Mouse (Mus musculus) midbrain, embryonic 16.5 days (tissue): ENCODE measurements around the gene Hhex. TPM values are rescaled to one million over a fixed set of nuclear protein-coding genes. Genes with fewer than 3 reads are reported as not detected.

Experiments used
- ATAC-seq: fragments of 200-750 bp; cut with Nextera tagmentation; 2 replicates; pipeline ENCODE4 v1.8.0; 2017; ENCODE audit warnings: moderate TSS enrichment
- H3K27ac ChIP-seq: fragments of 300-500 bp; sonication (generic); 2 replicates; pipeline ENCODE4 v1.5.1; 2014; ENCODE audit warnings: mild to moderate bottlenecking, low read length, mixed read lengths
- H3K27me3 ChIP-seq: fragments of 300-500 bp; sonication (generic); 2 replicates; pipeline ENCODE4 v1.6.1; 2014; ENCODE audit warnings: low read depth, low read length, mixed read lengths; ENCODE audit not compliant: control insufficient read depth, insufficient read depth
- H3K36me3 ChIP-seq: fragments of 300-500 bp; sonication (generic); 2 replicates; pipeline ENCODE4 v1.6.1; 2014; ENCODE audit warnings: mild to moderate bottlenecking, low read length, moderate library complexity, mixed read lengths; ENCODE audit not compliant: control insufficient read depth, insufficient read depth
- H3K4me1 ChIP-seq: fragments of 300-500 bp; sonication (generic); 2 replicates; pipeline ENCODE4 v1.6.1; 2014; ENCODE audit warnings: mild to moderate bottlenecking, low read length, mixed read lengths; ENCODE audit not compliant: control insufficient read depth, insufficient read depth
- H3K4me2 ChIP-seq: fragments of 300-500 bp; sonication (generic); 2 replicates; pipeline ENCODE4 v1.6.1; 2014; ENCODE audit warnings: mild to moderate bottlenecking, low read length, mixed read lengths
- H3K4me3 ChIP-seq: fragments of 300-500 bp; sonication (generic); 2 replicates; pipeline ENCODE4 v1.5.1; 2014; ENCODE audit warnings: low read depth, mild to moderate bottlenecking, low read length, moderate library complexity, mixed read lengths
- H3K9ac ChIP-seq: fragments of 300-500 bp; sonication (generic); 2 replicates; pipeline ENCODE4 v1.6.1; 2014; ENCODE audit warnings: low read depth, low read length, mixed read lengths
- H3K9me3 ChIP-seq: fragments of 300-500 bp; sonication (generic); replicated peaks from 2 replicates; pipeline ENCODE4 v1.6.1; 2014; ENCODE audit warnings: mild to moderate bottlenecking, low read length, mixed read lengths; ENCODE audit not compliant: control insufficient read depth, poor library complexity, severe bottlenecking
- WGBS: fragments of 180-500 bp; shearing (Covaris S2); extraction: QIAGEN DNeasy Blood & Tissue Kit; methylation state at CpG from one replicate; pipeline ENCODE4 v1.1.7; 2014; 5-methylcytosine and 5-hydroxymethylcytosine counted together
- polyA plus RNA-seq: library from polyadenylated mRNA; unstranded; fragments of >200 nt; fragmentation: Nextera tagmentation; extraction: Ambion mirVana; gene quantifications from 2 replicates; pipeline ENCODE4 v1.2.1, GENCODE M21; 2015

Hhex gene
- polyA plus RNA-seq, 1 experiment from 2014 or later = 4.6 TPM

DNA sequence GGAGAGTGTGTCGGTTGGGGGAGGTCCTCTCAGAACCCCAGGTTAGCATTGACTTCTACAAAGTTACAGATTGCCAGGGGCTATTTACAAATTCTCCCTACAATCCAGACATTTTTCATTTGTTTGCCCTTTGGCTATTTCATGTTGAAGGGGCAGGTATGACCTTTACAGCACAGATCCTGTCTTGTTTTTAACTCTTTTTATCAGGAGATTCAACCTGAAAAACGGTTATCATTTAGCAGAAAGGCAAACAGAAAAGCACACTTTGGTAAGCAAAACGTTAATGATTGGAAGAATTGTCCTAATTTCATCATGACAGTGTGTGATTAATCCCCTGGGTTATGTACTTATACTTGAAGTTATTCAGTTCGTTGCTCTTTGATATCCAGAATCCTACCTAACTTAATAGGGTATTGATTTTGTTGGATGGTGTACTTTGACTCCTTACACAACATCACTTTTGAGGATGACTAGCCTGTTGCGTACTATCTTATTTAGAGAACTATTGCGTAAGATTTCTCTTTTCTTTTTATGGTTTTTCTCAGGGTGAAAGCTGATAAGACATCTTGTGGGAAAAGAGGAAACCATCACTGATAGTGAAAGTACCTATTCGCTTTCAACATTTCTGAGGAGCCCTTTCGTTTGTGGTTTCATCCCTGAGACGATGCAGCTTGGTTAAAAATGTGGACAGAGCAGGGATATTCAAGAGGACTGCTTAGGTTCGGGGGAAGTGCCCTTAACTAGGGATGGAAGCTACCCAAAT is 8.1 kb downstream of the Hhex start:
- Histone ChIP-seq H3K4me1 (no peaks in the 10 kb centered on the region), H3K4me2 (no peak overlapping the region), H3K27ac (no peak overlapping the region), H3K27me3 (peaks cover 17% of the 10 kb centered on the region), H3K9me3 (no peaks in the 10 kb centered on the region), H3K9ac (no peak overlapping the region), H3K4me3 (no peak overlapping the region), H3K36me3 (no peaks in the 10 kb centered on the region)
- WGBS = 80% methylated on average over 10 of the region's 10 CpGs
- ATAC-seq = no peak

DNA sequence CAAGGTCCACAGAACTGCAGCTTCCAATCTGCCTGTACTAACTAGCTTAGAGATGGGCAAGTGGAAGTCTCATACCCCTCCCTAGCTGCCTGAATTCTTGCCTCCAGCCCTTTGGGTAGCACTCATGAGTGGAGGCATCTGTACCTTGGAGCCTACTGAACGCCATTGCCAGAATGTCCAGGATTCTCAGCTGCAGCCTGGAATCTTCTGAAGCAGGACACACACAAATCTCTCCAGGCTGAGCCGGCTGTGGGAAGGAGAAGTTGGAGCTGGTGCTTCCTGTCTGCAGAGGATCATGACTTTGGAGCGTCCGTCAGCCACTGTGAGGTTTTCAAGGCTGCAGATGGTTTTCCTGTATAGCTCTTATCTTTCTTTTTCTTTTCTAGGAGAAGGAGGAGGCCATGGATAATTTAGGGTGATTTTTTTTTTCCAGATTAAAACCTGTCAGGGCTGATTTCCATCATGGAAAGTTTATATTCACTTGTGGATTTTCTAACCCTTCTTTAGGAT is 9.1 kb downstream of the Hhex start:
- no peak overlapping the region for H3K4me3 ChIP-seq
- H3K36me3 ChIP-seq = no peaks in the 10 kb centered on the region
- no peak for ATAC-seq
- peaks cover 12% of the 10 kb centered on the region for H3K27me3 ChIP-seq
- H3K9me3 ChIP-seq = no peaks in the 10 kb centered on the region
- no peak overlapping the region for H3K9ac ChIP-seq
- no peak overlapping the region for H3K4me2 ChIP-seq
- WGBS = 79% methylated on average over 4 of the region's 4 CpGs
- no peaks in the 10 kb centered on the region for H3K4me1 ChIP-seq
- H3K27ac ChIP-seq = no peak overlapping the region

GRCm38 (mm10) chr19:37448212-37448611 is 13.6 kb downstream of the Hhex start:
- Histone ChIP-seq H3K9me3 (no peaks in the 10 kb centered on the region), H3K4me1 (no peaks in the 10 kb centered on the region), H3K9ac (no peak overlapping the region), H3K36me3 (no peaks in the 10 kb centered on the region), H3K27ac (no peak overlapping the region), H3K4me2 (no peak overlapping the region), H3K4me3 (no peak overlapping the region), H3K27me3 (no peaks in the 10 kb centered on the region)
- 83% methylated on average over 5 of the region's 5 CpGs for WGBS
- no peak for ATAC-seq

GRCm38 (mm10) chr19:37449246-37449645 is 14.6 kb downstream of the Hhex start:
- H3K27me3 ChIP-seq = no peaks in the 10 kb centered on the region
- WGBS = 91% methylated on average over 3 of the region's 3 CpGs
- H3K9me3 ChIP-seq = no peaks in the 10 kb centered on the region
- no peak overlapping the region for H3K9ac ChIP-seq
- no peak overlapping the region for H3K27ac ChIP-seq
- H3K4me2 ChIP-seq = no peak overlapping the region
- H3K4me3 ChIP-seq = no peak overlapping the region
- no peak for ATAC-seq
- H3K36me3 ChIP-seq = no peaks in the 10 kb centered on the region
- no peaks in the 10 kb centered on the region for H3K4me1 ChIP-seq

DNA sequence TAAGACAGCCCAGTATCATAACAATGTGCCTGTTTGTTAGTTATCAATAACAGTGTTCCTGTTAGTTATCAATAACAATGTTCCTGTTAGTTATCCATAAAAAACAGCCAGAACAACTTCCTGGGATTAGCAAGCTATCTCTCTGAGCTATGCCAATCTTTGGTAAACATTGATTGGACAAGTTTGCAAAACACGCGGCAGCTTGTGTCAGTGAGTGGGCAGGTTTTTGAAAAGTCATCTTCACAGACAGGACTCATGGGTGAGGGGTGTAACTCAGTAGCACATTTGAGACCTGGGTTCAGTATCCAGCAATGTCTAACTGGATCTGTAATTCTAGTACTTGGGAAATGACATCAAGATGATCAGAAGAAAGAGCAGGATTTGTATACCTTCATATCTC is 20.9 kb downstream of the Hhex start:
- Histone ChIP-seq H3K4me2 (no peak overlapping the region), H3K36me3 (no peaks in the 10 kb centered on the region), H3K9me3 (no peaks in the 10 kb centered on the region), H3K4me3 (no peak overlapping the region), H3K4me1 (no peaks in the 10 kb centered on the region), H3K27me3 (no peaks in the 10 kb centered on the region), H3K9ac (no peak overlapping the region), H3K27ac (no peak overlapping the region)
- WGBS = 91% methylated on average over 2 of the region's 2 CpGs
- ATAC-seq = no peak

- no peak for ATAC-seq
- H3K27me3 ChIP-seq = no peaks in the 10 kb centered on the region
- H3K4me3 ChIP-seq = no peak overlapping the region
- H3K27ac ChIP-seq = no peak overlapping the region
- H3K9ac ChIP-seq = no peak overlapping the region
- WGBS = 100% methylated on average over 1 of the region's 1 CpGs
- no peaks in the 10 kb centered on the region for H3K4me1 ChIP-seq
- H3K36me3 ChIP-seq = no peaks in the 10 kb centered on the region
- H3K9me3 ChIP-seq = no peaks in the 10 kb centered on the region
- H3K4me2 ChIP-seq = no peak overlapping the region
Observed at GRCm38 (mm10) chr19:37455961-37456360, 21.4 kb downstream of the Hhex start.

GRCm38 (mm10) chr19:37458013-37458412 is 23.4 kb downstream of the Hhex start:
- no peaks in the 10 kb centered on the region for H3K36me3 ChIP-seq
- no peak for ATAC-seq
- no peak overlapping the region for H3K27ac ChIP-seq
- no peaks in the 10 kb centered on the region for H3K27me3 ChIP-seq
- WGBS = 81% methylated on average over 6 of the region's 6 CpGs
- no peaks in the 10 kb centered on the region; the same call in 1 of the 2 replicates for H3K9me3 ChIP-seq
- H3K9ac ChIP-seq = no peak overlapping the region
- no peak overlapping the region for H3K4me2 ChIP-seq
- H3K4me1 ChIP-seq = no peaks in the 10 kb centered on the region
- H3K4me3 ChIP-seq = no peak overlapping the region

DNA sequence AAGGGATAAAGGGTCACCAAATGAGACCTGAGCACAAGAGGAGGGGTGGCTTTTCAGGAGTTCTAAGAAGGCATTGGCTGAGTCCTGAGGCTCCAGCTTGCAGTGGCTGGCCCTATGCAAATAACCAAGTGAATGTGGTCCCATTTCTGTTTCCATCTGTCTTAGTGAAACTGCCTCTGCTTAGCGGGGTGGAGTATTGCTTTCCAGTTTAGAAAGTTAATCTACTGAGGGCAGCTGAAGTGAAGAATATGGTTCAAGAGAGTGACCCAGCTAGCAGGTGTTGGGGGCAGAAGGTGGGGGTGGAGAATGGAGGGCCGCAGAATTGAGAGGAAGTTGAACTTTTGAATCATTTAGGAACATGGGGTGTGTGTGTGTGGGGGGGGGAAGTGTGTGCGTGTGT is 31.8 kb downstream of the Hhex start:
- Histone ChIP-seq H3K4me3 (no peak overlapping the region), H3K9me3 (no peaks in the 10 kb centered on the region; the same call in 1 of the 2 replicates), H3K4me2 (no peak overlapping the region), H3K4me1 (0 out of 2 replicates have a peak, but pooled peaks cover 2% of the 10 kb centered on the region), H3K27me3 (no peaks in the 10 kb centered on the region), H3K36me3 (no peaks in the 10 kb centered on the region), H3K9ac (no peak overlapping the region), H3K27ac (no peak overlapping the region)
- 82% methylated on average over 3 of the region's 3 CpGs for WGBS
- no peak for ATAC-seq

DNA sequence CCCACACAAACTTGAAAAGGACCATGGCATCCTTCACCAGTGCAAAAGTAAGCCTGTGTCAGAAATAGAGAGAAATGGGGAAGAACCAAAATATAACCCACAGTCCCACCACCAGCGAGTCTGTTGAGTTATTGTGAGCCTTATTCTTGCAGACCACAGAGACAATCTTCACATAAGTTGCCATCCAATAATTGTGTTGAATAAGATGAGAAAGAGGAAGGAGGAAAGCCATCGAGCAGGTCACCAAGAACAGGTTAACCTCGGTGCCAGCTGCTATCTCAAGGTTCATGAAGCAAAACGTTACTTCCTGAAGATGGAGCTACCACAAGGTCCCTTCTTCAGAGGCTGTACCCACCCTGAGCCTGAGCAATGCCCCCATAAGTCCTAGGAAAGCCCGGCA is 32.4 kb downstream of the Hhex start:
- Histone ChIP-seq H3K9me3 (no peaks in the 10 kb centered on the region; the same call in 1 of the 2 replicates), H3K4me1 (0 out of 2 replicates have a peak, but pooled peaks cover 2% of the 10 kb centered on the region), H3K9ac (no peak overlapping the region), H3K4me3 (no peak overlapping the region), H3K36me3 (no peaks in the 10 kb centered on the region), H3K27ac (no peak overlapping the region), H3K27me3 (no peaks in the 10 kb centered on the region), H3K4me2 (no peak overlapping the region)
- no peak for ATAC-seq
- WGBS = 86% methylated on average over 5 of the region's 5 CpGs
